Mouse (Mus musculus) granulocyte monocyte progenitor cell, adult 5-6 weeks (primary cell): ENCODE measurements around the gene Gm9. TPM values are rescaled to one million over a fixed set of nuclear protein-coding genes. Genes with fewer than 3 reads are reported as not detected.
"Not testable (repeated sequence)": the region's sequence is repeated elsewhere in the genome, so short reads cannot be mapped to it uniquely, and the experiment has no call there.

Source experiments
- ATAC-seq: replicated peaks from 2 replicates; pipeline ENCODE4 v1.8.0; 2016; ENCODE audit warnings: mild to moderate bottlenecking, moderate TSS enrichment, inconsistent platforms; ENCODE audit not compliant: poor library complexity, severe bottlenecking
- total RNA-seq, 2 experiments: library from RNA; stranded (forward) in 1 of 2; stranded (reverse) in 1 of 2; fragments of 200-712, 200-1000 nt in 1 of 2; fragments of >200 nt in 1 of 2; fragmentation: Nextera tagmentation in 1 of 2; gene quantifications; 2 replicates each; pipeline ENCODE4 v1.2.3; 2014 to 2017

The Gm9 gene
- total RNA-seq (2014; fragmentation: Nextera tagmentation) (not detected in 2 replicates), total RNA-seq (2017) (not detected in 2 replicates)

DNA sequence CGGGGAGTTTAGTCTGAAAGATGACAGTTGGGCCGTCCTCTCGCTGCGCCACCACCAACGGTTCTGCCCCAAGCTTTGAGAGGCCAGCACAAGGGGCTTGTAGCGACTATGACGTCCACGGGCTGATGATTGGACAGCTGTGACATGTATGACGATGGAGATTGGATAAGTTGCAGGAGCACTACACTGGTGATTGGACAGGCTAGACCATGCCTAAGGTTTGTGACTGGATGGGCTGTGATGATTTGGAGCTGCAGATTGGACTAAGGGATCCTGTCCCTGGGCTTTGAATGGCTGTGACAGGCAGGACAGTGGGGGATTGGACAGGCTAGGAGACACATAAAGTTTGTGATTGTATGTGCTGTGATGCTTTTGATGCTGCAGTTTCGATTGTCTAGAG lies at the start of gene Gm9:
Gm9 (minus strand) TSS at position 101 of the 400 bp plus-strand sequence.
- no peak for ATAC-seq

DNA sequence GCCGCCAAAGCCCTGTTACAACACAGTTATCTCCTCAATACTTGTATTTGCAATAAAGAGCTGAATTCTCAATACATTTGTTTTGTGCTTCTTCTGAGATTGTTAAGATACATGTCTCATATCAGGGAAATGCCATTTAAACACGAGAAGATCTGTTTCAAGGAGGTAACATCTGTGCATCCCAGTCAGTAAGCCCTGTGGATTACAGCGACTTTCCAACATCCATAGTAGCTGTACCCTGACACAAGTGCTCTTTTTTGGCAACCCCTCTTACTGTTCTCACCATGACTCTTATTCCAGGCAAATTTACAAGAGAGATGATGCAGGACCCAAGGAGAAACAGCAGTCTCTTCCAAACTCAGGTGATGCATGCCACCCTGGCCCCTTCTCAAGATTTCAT lies 38.8 kb upstream of the Gm9 start, which contains the start of gene Rhox3a:
Rhox3a (plus strand) TSS at position 301 of the 400 bp plus-strand sequence.
- ATAC-seq: not testable (repeated sequence)

DNA sequence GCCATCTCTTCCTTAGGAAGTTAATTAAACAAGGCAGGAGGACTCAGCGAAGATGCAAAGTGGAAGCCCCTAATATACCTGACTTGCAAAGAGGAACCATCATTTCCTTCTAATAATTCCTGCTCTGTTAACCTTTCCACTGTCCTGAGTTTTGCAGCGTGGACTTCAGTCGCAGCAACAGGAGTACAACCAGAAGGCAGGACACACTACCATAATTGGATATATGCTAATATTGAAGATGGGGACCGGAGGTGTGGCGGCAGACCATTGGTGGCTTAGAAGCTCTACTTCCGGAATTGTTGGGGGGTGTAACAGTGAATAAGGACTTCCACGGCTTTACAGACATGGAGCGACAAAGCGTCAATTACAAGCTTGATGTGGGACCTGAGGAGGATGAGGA lies 33.8 kb upstream of the Gm9 start, which contains the start of gene Rhox2a:
Rhox2a (plus strand) TSS at position 301 of the 400 bp plus-strand sequence.
- not testable (repeated sequence) for ATAC-seq

DNA sequence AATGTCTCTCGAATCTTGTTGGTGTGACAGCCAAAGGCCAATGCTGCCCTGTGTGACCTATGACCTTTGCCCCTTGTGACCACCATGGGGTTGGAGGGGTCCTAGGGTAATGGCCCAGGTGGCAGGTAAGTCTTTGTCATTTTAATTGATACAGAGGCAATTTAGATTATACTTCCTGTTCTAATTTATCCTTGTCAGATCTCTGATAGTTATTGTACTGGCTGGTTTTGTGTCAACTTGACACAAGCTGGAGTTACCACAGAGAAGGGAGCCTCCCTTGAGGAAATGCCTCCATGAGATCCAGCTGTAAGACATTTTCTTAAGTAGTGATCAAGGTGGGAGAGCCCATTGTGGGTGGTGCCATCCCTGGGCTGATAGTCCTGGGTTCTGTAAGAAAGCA lies 11.3 kb upstream of the Gm9 start, which contains the start of gene Rhox1:
Rhox1 (minus strand) TSS at position 101 of the 400 bp plus-strand sequence.
- ATAC-seq: not testable (repeated sequence)

DNA sequence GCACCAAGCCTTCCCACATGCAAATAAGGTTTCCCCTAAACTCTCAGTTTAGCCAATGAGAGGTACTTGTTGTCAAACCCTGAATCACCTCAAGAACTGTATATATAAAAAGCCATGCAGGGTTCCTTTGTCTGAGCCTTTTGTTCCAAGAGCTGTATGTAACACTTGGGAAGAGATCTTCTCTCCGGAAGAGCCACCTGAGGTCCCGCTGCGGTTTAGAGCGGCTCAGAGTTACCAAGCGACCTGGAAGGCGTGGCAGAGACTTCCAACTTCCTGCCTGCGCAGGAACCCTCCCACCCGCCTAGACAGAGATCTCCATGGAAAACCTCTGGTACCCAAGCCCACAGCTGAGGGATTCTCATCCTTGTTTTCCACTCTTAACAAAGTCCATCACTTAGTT lies 12.2 kb downstream of the Gm9 start:
- no peak for ATAC-seq

DNA sequence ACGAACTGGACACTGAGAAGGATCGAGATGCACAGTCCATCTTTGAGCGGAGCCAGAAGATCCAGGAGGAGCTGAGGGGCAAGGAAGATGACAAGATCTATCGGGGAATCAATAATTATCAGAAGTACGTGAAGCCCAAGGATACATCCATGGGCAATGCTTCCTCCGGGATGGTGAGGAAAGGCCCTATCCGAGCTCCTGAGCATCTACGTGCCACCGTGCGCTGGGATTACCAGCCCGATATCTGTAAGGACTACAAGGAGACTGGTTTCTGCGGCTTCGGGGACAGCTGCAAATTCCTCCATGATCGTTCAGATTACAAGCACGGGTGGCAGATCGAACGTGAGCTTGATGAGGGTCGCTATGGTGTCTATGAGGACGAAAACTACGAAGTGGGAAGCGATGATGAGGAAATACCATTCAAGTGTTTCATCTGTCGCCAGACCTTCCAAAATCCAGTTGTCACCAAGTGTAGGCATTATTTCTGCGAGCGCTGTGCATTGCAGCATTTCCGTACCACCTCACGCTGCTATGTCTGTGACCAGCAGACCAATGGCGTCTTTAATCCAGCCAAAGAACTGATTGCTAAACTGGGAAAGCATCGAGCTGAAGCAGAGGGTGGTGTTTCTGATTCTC lies 19.0 kb downstream of the Gm9 start:
- ATAC-seq: peak; percentile 82

DNA sequence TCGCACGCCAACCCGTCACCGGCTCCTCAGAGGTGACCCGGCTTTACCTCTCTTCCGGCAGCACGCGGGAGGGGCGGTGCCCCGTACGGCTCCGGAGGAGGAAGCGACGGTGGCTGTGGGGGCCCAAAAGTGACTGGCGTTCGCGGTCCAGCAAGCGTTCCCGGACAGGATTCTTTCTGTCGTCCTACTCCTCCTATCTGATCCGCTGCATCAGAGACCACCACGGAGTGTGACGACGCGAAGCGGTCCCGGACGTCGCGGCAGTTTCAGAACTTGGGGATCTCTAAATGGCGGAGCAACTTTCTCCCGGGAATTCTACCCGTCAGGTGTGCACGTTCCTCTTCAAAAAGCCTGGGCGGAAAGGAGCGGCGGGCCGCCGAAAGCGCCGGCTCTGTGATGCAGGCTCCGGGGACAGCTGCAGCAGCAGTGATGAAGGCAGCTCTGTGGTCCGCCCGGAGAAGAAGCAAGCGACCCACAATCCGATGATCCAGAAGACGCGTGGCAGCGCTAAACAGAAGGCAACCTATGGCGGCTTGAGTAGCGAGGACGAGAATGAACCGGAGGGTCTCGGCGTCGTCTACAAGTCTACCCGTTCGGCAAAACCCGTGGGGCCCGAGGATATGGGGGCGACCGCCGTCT lies 19.6 kb downstream of the Gm9 start, which contains the start of the genes Ndufa1 and Rnf113a1:
Ndufa1 (minus strand) TSS at position 59 of the 639 bp plus-strand sequence.
Rnf113a1 (plus strand) TSS at position 141 of the 639 bp plus-strand sequence.
- ATAC-seq: peak; percentile 94

DNA sequence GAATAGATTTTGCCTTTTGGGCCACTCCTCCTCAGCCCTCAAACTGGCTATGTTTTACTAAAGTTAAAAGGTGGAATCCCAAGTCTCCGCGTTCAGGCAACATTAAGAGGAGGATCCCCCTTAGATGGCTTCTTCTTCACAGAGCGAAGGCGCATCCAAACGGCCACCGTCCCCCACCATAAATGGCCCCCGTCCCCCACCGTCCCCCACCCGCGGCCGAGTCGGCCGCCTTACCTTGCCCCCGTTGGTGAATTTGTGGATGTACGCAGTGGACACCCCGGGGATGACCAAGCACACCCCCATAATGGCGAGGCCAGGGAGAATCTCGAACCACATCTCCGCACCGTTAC lies 20.1 kb downstream of the Gm9 start:
- no peak for ATAC-seq

DNA sequence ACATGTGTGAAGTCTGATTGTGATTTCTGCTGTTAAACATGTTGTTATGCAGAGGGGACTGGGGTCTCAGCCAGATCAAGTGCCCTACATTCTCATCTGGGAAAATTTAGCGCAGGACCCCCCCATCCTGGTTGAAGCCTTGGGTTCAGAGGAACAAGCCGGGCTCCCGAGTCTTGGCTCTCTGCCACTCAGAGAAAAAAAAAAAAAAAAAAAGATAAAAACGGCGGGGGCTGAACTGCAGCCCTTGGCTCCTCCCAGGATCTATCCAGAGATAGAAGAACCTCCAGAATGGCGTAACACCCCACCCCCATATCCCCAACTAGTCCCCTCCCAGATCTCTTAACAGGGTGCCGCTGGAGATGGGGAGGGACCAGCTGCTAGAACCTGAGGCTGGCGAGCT lies 26.4 kb downstream of the Gm9 start:
- ATAC-seq: not testable (repeated sequence)

DNA sequence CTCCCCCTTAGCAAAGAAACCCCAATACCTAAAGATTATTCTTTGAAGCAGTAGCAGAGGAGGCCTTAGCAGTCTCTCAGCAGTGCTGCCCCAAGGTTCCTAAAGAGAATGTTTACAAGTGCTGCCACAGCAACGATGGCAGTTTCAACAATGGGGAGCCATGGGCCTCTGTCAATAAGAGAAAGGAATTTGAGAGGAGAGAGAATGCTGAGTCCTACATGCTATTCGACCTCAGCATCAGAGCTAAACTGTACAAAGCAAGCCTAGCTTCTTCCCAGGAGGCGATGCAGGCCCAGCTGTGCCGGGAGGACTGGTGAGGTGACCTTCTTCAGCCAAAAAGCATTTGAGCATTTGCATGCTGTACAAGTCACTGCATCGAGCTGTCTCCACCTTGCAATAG lies 42.1 kb downstream of the Gm9 start, which contains the start of gene Akap14:
Akap14 (minus strand) TSS at position 101 of the 400 bp plus-strand sequence.
- ATAC-seq: no peak

DNA sequence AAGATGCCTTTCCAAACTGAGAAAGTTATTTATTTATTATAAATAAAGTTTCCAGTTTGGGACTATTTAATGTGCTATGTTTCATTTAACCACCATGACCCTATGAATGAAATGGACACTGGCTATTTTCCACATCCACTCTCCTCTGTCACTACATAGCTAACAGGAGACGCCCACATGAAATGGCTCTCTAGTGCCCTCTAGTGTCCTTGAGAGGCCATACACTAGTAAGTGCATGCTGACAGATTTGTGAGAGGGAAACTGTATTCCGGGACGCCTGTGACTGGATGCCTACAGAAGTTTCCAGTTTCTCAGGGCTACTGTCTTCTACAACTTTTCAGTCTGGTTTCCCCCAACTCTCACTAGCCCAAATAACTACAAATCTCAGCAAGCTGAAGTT lies 43.8 kb downstream of the Gm9 start:
- ATAC-seq: peak; percentile 96

DNA sequence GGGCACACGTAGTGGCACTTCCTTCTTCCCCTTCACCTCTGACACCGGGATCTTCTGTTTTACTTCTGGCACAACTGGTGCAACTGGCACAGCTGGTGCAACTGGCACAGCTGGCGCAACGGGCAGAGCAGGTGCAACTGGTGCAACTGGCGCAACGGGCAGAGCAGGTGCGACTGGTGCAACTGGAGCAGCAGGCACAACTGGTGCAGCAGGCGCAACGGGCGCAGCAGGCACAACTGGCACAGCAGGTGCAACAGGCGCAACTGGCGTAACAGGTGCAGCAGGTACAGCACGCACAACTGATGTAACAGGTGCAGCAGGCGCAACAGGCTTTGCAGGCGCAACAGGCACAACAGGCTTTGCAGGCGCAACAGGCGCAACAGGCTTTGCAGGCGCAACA lies 47.7 kb downstream of the Gm9 start:
- ATAC-seq: peak; percentile 25; the same call in 1 of the 2 replicates

DNA sequence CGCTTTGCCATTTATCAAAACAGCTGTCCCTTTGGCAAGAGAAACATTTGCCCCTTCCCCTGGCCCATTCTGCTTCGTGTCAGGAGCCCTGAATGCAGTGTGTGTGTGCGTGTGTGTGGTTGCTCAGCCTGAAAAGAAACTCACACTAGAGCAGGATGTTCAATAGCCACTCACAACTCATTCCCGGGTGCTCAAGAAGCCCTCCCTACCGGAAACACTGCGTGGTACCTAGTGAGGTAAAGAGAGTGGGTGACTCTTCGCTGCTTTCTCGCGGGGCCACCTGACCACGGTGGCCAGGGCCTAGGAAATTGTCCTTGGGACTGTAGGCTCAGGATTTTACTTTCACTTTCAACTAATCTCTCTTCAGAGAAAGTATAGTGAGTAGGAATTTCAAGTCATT lies 49.7 kb downstream of the Gm9 start:
- ATAC-seq: no peak

Other genes with a start within 250 kb of the Gm9 start
- 34.2 and 37.0 TPM in 2 replicates for gene Sept6, start 219.2 kb downstream of the Gm9 start, total RNA-seq (2014; fragmentation: Nextera tagmentation)
- gene Sept6, start 219.2 kb downstream of the Gm9 start, total RNA-seq (2017): 39.6 and 44.2 TPM in 2 replicates
- gene Sowahd, start 162.2 kb downstream of the Gm9 start, total RNA-seq (2014; fragmentation: Nextera tagmentation): 0.38 TPM in 1 of 2 replicates, not detected in the other
- gene Sowahd, start 162.2 kb downstream of the Gm9 start, total RNA-seq (2017): 0.15 and 1.2 TPM in 2 replicates
- gene Rpl39, start 125.6 kb downstream of the Gm9 start, total RNA-seq (2014; fragmentation: Nextera tagmentation): 2,391 and 2,751 TPM in 2 replicates
- gene Rpl39, start 125.6 kb downstream of the Gm9 start, total RNA-seq (2017): 3,105 and 3,852 TPM in 2 replicates
- 48.5 and 59.1 TPM in 2 replicates for gene Upf3b, start 100.7 kb downstream of the Gm9 start, total RNA-seq (2014; fragmentation: Nextera tagmentation)
- 57.7 and 58.8 TPM in 2 replicates for gene Upf3b, start 100.7 kb downstream of the Gm9 start, total RNA-seq (2017)
- gene Nkap, start 84.2 kb downstream of the Gm9 start, total RNA-seq (2014; fragmentation: Nextera tagmentation): 11.0 and 15.8 TPM in 2 replicates
- 16.3 and 65.0 TPM in 2 replicates for gene Nkap, start 84.2 kb downstream of the Gm9 start, total RNA-seq (2017)
- not detected in 2 replicates for gene Akap14, start 42.2 kb downstream of the Gm9 start, total RNA-seq (2014; fragmentation: Nextera tagmentation)
- gene Akap14, start 42.2 kb downstream of the Gm9 start, total RNA-seq (2017): not detected in 2 replicates
- gene Ndufa1, start 19.9 kb downstream of the Gm9 start, total RNA-seq (2014; fragmentation: Nextera tagmentation): 227 and 528 TPM in 2 replicates
- 90.1 and 112 TPM in 2 replicates for gene Ndufa1, start 19.9 kb downstream of the Gm9 start, total RNA-seq (2017)
- 0.73 and 5.8 TPM in 2 replicates for gene Rnf113a1, start 19.8 kb downstream of the Gm9 start, total RNA-seq (2014; fragmentation: Nextera tagmentation)
- gene Rnf113a1, start 19.8 kb downstream of the Gm9 start, total RNA-seq (2017): 2.9 and 3.8 TPM in 2 replicates
- not detected in 2 replicates for gene Rhox1, start 11.2 kb upstream of the Gm9 start, total RNA-seq (2014; fragmentation: Nextera tagmentation)
- gene Rhox1, start 11.2 kb upstream of the Gm9 start, total RNA-seq (2017): not detected in 2 replicates
- not detected in 2 replicates for gene Rhox2a, start 33.9 kb upstream of the Gm9 start, total RNA-seq (2014; fragmentation: Nextera tagmentation)
- gene Rhox2a, start 33.9 kb upstream of the Gm9 start, total RNA-seq (2017): not detected in 2 replicates
- not detected in 2 replicates for gene Rhox3a, start 38.9 kb upstream of the Gm9 start, total RNA-seq (2014; fragmentation: Nextera tagmentation)
- not detected in 2 replicates for gene Rhox3a, start 38.9 kb upstream of the Gm9 start, total RNA-seq (2017)
- gene Rhox4a, start 54.3 kb upstream of the Gm9 start, total RNA-seq (2014; fragmentation: Nextera tagmentation): not detected in 2 replicates
- gene Rhox4a, start 54.3 kb upstream of the Gm9 start, total RNA-seq (2017): not detected in 2 replicates
- not detected in 2 replicates for gene Rhox3a2, start 169.0 kb upstream of the Gm9 start, total RNA-seq (2014; fragmentation: Nextera tagmentation)
- gene Rhox3a2, start 169.0 kb upstream of the Gm9 start, total RNA-seq (2017): not detected in 2 replicates
- not detected in 2 replicates for gene Rhox4a2, start 179.8 kb upstream of the Gm9 start, total RNA-seq (2014; fragmentation: Nextera tagmentation)
- not detected in 2 replicates for gene Rhox4a2, start 179.8 kb upstream of the Gm9 start, total RNA-seq (2017)
- gene Rhox2b, start 201.0 kb upstream of the Gm9 start, total RNA-seq (2014; fragmentation: Nextera tagmentation): not detected in 2 replicates
- gene Rhox2b, start 201.0 kb upstream of the Gm9 start, total RNA-seq (2017): not detected in 2 replicates
- not detected in 2 replicates for gene Rhox4b, start 221.5 kb upstream of the Gm9 start, total RNA-seq (2014; fragmentation: Nextera tagmentation)
- gene Rhox4b, start 221.5 kb upstream of the Gm9 start, total RNA-seq (2017): not detected in 2 replicates
- gene Rhox2c, start 242.6 kb upstream of the Gm9 start, total RNA-seq (2014; fragmentation: Nextera tagmentation): not detected in 2 replicates
- gene Rhox2c, start 242.6 kb upstream of the Gm9 start, total RNA-seq (2017): not detected in 2 replicates
- not detected in 2 replicates for gene Rhox3c, start 247.5 kb upstream of the Gm9 start, total RNA-seq (2014; fragmentation: Nextera tagmentation)
- gene Rhox3c, start 247.5 kb upstream of the Gm9 start, total RNA-seq (2017): not detected in 2 replicates